Mouse (Mus musculus) embryonic fibroblast, embryonic 13.5 days (primary cell): ENCODE results near the gene Sfmbt1.

Experiments
- CTCF ChIP-seq: IDR thresholded peaks from 2 replicates; pipeline ENCODE4 v1.5.1; 2011; ENCODE audit warnings: mild to moderate bottlenecking, control low read depth, low read length, moderate library complexity, borderline replicate concordance; ENCODE audit not compliant: insufficient read depth
- POLR2A ChIP-seq: IDR thresholded peaks from 2 replicates; pipeline ENCODE4 v1.6.1; 2011; ENCODE audit warnings: low read depth, mild to moderate bottlenecking, control low read depth, low read length, moderate library complexity

DNA sequence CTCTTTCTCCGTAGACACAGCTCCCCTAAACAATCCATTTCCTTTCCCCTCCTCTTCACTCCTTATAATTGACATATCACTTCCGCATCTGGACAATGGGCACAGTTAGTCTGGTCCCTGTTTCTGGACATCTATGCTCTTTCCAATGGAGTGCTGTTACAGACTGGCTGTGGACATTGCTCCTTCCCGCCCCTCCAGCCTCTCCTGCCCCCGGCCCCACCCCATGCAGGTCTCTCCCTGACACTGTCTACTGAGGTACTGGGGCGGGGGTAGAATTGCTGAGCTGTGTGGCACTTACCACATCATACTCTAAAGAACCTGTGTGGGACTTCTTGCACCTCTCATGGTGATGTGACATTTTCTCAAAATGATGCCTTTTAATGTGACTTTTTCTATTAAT is 11.6 kb upstream of the Sfmbt1 start:
- TF ChIP-seq POLR2A (no peak), CTCF (no peak)
